Mouse (Mus musculus): ENCODE measurements around the gene Rag1.

DNA sequence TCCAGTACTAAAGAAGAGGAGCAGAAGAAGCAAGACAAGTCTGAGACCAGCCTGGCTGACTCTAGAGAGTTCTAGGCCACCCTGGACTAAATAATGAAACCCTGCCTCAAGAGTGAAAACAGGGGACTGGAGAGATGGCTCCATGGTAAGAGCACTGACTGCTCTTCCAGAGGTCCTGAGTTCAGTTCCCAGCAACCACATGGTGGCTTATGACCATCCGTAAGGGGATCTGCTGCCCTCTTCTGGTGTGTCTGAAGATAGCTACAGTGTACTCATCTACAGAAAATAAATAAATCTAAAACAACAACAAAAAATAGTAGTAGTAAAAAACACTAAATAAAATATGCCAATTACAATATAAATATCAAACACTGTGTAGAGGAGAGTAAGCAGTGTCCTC lies 3.5 kb downstream of the Rag1 start:
- TF ChIP-seq HCFC1 (IDR thresholded peaks at IDR 0.05; ENCODE audit: low read depth, low read length) = no peak
- no peak for TF ChIP-seq ZNF384 (IDR thresholded peaks at IDR 0.05; ENCODE audit: low read depth, low read length)
- TF ChIP-seq KAT2A (conservative IDR thresholded peaks at IDR 0.05; ENCODE audit: low read depth, low read length) = no peak
- TF ChIP-seq ZKSCAN1 (IDR thresholded peaks at IDR 0.05; ENCODE audit: low read depth, low read length) = no peak
- no peak for TF ChIP-seq SMC3 (IDR thresholded peaks at IDR 0.05; ENCODE audit: low read depth, low read length)
- no peak for TF ChIP-seq NRF1 (IDR thresholded peaks at IDR 0.05; ENCODE audit: insufficient read depth, low read depth, low read length, poor library complexity, severe bottlenecking)
- no peak for TF ChIP-seq MAX (IDR thresholded peaks at IDR 0.05; ENCODE audit: low read length)
- no peak for TF ChIP-seq ELF1 (IDR thresholded peaks at IDR 0.05; ENCODE audit: low read depth, low read length)
- no peak for TF ChIP-seq TAL1 (IDR thresholded peaks at IDR 0.05; ENCODE audit: low read length)
